Mouse (Mus musculus): ENCODE results near the gene Nupl2.

Nupl2 gene

DNA sequence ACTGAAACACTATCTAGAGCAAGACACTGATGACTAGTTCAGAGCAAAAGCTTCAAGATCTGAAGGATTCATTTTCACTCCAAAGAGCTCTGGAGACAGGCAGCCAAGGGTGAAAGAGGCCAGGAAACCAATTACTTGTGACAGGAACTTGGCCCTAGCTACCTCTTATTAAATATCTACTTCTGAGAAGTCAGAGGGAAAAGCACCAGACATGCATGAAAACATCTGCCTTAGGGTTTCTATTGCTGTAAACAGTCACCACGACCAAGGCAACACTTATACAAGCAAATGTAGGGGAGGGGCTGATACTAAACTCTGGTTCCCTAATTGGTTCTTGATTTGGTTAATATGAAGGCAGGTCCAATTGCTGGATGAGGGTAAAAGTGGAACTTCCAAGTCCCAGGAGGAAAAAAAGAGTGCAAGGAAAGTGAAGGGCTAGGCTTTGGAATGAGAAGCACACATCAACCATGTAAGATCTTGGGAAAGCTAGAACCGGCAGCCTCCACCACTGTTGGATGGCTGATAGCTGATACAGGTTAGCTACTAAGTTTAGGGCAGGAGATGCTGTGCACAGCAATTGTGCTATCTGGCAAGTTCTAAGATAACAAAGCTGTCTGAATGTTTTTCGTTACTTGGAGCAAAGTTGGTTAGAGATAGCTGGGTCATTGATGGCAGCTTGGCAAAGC is 49.2 kb downstream of the Nupl2 start:
- DNase-seq = peak; percentile 53

DNA sequence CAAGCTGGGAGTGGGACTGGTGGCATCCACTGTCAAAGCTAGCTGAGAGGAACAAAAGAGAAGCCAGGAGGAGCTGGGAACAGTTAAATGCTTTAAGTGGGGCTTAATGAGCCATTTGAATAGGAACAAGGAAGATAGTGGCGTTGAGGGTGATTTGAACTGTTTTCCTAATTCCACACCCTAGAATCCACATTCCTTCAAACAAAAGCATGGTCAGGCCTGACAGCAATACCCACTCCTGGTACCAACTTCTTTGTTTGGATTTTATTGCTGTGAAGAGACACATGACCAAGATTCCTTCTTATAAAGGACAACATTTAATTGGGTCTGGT is 49.8 kb downstream of the Nupl2 start:
- DNase-seq = no peak

DNA sequence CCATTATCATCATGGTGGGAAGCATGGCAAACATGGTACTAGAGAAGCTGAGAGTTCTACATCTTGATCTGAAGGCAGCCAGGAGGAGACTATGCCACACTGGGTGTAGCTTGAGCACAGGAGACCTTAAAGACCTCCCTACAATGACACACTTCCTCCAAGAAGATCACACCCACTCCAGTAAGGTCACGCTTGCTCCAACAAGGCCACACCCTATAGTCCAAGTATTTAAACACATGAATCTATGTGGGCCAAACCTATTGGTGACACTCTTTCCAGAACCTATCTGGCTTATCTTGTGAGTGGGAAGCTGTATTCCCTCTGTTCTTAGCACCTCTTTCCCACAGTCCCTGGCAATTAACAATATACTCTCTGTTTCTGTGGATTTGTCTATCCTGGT is 50.1 kb downstream of the Nupl2 start:
- no peak for DNase-seq
